Mouse (Mus musculus): ENCODE measurements around the gene Apmap. TPM values are rescaled to one million over a fixed set of nuclear protein-coding genes. Genes with fewer than 3 reads are reported as not detected.

The Apmap gene
- 36.6 and 41.1 TPM in 2 replicates for polyA plus RNA-seq (2015; fragmentation: Nextera tagmentation; extraction: Ambion mirVana)

DNA sequence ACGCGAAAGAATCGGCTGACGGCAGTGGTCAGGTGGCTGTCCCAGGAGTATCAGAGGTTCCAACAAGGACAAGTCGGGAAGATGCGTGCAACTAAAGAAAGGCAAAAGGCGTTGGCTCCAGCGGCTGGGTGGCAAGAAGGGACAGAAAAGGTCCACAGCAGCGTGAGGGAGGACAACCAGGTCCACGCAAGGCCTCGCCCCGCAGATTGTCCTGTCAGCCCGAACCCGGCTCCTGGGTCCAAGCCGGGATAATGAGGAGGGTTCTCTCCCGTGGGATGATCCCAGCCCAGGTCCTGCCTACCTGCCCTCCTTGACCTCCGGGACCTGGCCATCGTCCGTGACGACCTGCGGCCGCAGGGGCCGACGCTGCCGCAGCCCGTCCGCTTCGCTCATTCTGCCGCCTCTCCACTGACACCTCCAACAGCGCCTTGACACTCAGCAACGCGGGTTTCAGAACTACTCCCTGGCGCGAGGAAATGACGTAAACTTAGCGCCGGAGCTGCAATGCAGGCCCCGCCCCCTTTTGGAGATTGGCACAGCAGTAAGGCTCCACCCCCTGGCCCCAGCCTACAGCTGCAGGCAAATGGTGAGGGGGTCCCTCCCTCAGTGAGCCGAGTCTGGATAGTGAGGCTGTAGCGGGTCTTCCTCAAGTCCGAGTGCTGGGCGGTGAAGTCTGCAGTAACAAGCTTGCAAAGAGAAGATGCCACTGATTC, at the start of gene Apmap:
Gene Apmap, minus strand, starts transcription at position 481 of the 713 bp plus-strand sequence.
- DNase-seq (ENCODE audit: low spot score): peak; percentile 99

DNA sequence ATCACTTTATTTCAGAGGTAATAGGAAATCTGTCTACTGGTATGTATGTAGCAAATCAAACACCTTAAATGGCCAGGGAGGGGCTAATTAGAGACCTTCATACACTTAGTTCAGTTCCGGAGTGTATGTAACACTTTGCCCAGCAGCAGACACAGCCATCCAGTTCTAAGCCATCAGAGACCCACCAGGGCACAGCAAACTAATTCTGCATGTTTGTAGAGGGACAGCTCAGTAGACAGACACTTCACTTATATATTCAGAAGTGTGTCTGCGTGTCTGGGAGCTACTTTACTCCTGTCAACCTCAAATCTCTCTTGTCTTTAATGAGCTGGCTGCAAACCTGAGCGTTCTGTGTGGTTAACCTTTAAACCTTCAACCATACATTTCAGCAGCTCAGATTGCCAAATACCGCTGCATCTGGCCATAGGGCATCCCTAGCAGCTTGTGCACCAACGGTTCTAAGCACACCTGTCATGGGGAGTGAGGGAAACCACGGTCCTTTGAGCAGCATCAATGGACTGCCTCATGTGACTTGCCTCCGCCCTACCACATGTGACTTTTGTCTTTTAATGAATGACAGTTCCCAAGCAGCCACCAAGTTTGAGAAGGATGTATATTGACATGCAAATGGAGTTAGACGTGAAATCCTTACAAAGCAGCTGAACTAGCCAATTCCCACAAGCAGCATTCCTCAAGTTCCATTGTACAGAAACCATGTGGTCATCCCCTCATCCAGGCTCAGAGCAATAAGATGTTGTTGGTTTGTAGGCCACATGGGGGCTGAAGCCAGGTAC, 48.8 kb upstream of the Apmap start:
- peak; percentile 63 for DNase-seq (ENCODE audit: low spot score)

DNA sequence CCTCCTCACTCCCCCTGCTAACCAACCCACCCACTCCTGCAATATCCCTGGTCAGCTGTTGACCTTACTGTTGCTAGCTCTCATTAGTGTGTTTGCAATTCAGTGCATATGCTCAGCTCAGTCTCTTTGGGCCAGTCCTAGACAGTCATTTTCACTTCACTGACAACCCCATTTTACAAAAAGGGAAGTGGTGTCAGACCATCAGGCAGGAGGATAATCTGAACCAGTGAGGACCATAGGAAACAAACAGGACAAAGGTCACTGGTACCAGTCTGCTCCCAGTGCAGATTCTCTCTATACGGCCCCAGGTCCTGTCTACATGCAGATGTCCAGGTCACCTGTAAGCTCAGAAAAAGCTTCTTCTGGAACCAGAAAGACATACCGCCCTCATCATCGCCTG, 47.7 kb upstream of the Apmap start:
- no peak for DNase-seq (ENCODE audit: low spot score)

- DNase-seq (ENCODE audit: low spot score): no peak
Observed at GRCm38 (mm10) chr2:150655290-150655689, 46.9 kb upstream of the Apmap start.

GRCm38 (mm10) chr2:150654814-150655213, 46.4 kb upstream of the Apmap start:
- no peak for DNase-seq (ENCODE audit: low spot score)

GRCm38 (mm10) chr2:150651366-150651765, 43.0 kb upstream of the Apmap start:
- peak; percentile 9 for DNase-seq (ENCODE audit: low spot score)

- DNase-seq (ENCODE audit: low spot score): no peak
Observed at GRCm38 (mm10) chr2:150650511-150651074, 42.2 kb upstream of the Apmap start.

DNA sequence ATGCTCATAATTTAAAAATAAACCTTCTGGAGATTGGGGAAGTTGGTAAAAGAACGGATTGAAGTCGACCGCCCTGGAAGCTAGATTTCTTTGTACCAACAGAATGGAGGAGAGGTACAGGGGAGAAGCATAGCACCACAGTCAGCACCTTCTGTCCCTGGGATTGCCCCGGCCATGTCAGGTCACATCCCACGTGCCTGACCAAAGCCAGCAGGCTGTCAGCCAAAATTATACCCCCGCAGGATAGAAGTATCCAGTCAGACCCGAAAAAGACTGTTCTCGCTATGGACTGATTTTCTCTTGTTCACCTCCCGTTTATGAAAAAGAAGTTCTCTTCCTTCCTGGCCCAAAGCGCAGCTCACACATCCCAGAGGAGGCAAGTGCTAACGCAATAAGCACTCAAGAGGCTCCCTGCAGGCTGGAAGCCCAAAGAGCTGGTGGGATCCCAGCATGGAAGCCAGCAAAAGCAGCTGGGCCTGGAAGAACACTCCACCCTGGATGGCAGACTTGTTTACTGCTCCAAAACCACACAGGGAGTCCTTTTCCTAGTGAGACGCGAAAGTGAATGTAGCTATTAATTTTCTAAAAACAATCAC, 40.0 kb upstream of the Apmap start:
- DNase-seq (ENCODE audit: low spot score): no peak

GRCm38 (mm10) chr2:150647681-150648299, 39.4 kb upstream of the Apmap start:
- DNase-seq (ENCODE audit: low spot score): no peak

DNA sequence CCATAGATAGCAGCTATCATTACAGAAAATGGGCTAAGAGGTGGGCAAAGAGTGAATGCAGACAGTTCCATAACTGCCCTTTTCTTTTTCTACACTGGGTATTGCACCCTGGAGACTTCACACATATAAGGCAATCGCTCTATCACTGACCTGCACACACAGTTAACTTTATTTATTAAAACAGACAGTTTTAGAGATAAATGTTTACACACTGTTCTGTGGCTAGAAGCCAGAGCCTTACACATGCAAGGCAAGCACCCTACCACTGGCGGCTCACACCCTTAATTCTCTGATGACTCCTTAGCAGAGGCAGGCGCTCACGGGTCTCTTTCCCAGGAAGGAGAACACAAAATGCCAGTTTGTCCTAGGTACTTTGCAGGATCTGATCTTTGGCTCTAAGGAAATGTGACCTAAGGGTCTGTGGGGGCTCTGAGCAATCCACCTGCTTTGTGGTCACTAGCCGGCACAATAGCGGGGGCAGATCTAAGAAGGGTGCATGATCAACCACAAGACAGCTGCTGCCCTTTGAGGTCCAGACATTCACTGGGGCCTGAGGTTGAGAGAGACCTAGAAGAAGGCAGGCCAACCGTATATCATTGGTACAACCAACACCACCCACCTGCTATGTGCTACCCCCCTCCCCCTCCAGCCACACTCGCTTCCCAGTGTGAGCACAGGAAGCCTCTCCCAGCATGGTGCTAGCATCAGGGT, 38.2 kb upstream of the Apmap start:
- DNase-seq (ENCODE audit: low spot score): no peak

- no peak for DNase-seq (ENCODE audit: low spot score)
Observed at GRCm38 (mm10) chr2:150645225-150645624, 36.9 kb upstream of the Apmap start.

DNA sequence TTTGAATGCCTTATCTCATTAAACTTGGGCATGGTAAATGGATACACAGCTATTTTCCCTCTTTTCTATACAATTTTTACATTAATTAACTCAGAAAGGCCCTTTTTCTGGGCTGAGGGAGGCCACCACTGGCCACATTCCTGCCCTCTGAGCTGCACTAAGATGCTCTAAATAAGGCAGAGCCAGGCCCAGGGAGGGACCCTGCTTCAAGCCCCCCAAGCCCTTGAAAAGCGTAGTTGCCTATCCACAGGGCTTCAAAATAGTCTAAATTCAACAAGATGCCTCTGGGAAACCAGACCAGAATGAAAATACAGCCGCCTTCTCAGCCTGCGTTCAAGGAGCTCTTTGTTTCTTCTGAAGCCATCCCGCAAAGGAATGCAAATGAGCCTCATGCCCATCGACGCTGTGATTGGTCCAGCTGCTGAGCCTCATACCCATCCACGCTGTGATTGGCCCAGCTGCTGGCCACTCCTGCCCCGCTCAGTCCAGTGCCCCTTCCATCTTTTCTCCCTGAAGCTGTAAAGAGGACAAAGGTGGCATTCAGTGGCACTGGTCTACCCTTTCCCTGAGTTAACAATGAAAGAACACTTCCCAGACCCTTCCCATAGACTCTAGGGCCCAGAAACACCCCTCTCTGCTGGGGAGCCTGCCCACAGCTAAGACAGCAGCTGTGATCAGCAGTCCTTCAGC, 35.5 kb upstream of the Apmap start:
- DNase-seq (ENCODE audit: low spot score): no peak

DNA sequence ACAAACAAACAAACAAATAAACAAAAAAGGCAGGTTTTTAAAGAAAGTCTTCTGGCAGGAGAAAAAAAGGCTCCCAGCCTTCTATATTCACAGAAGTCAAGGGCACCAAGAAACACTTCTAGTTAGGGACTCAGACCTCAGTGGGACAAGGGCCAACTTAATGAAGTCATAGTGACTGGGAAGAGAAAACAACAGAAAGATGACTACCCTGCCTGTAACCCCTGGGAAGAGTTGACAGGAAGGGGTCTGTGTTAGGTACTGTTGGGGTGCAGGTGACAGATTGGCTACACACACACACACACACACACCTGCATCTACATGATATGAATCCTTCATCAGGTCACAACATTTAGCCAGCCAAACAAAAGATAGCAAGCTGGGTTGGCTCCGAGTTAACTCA, 34.8 kb upstream of the Apmap start:
- no peak for DNase-seq (ENCODE audit: low spot score)

GRCm38 (mm10) chr2:150638370-150638733, 30.0 kb upstream of the Apmap start:
- no peak for DNase-seq (ENCODE audit: low spot score)

GRCm38 (mm10) chr2:150637702-150638369, 29.5 kb upstream of the Apmap start:
- no peak for DNase-seq (ENCODE audit: low spot score)

GRCm38 (mm10) chr2:150635877-150636446, 27.6 kb upstream of the Apmap start:
- DNase-seq (ENCODE audit: low spot score): no peak

DNA sequence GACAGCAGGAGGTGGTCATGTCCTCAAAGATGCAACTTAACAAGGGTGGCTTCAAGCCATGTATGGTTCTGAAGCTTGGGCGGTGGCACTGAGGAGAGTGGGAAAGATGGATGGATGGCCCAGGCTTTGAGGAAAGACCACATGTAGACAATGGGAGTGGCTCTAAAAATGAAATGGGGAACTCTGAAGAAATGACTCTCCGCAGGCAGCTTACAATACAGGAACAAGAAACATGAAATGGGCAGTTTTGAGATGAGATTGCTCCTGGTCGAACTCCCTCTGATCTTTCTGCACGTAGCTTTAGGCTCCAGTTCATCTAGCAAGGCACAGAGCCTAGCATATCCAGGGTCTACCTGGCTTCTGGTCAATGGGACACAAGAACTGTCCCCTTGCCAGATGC, 20.9 kb upstream of the Apmap start:
- DNase-seq (ENCODE audit: low spot score): no peak

DNA sequence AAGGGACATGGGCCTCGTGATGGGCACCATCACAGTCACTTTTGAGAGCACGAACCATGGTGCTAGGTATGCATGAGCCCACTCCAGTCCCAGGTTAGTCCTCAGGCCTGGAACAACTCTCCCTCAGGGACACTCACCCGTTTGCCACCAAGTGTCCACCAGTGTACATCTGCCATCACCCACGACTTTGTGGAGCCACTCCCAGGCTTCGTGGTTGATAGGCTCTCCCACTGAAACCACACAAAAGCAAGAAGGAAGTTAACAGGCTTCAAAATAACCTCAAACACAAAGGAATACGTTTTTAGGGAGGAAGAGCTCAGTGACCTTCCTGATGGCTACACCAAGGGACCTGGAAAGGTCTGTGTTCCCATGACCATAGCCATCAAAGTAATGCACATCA, 18.8 kb upstream of the Apmap start:
- no peak for DNase-seq (ENCODE audit: low spot score)

- no peak for DNase-seq (ENCODE audit: low spot score)
Observed at GRCm38 (mm10) chr2:150624926-150625325, 16.6 kb upstream of the Apmap start.

All from thymus, postnatal 0 days (tissue).